Mouse (Mus musculus) testis, adult 2 months (tissue): ENCODE measurements around the gene Efnb3.

Source experiments
- CTCF ChIP-seq: fragments of 200-500 bp; IDR thresholded peaks from 2 replicates; pipeline ENCODE4 v1.5.1; 2012; ENCODE audit warnings: low read depth, mild to moderate bottlenecking, inconsistent platforms, low read length, moderate library complexity; ENCODE audit not compliant: control insufficient read depth, insufficient read depth, insufficient replicate concordance
- POLR2A ChIP-seq: fragments of 200-500 bp; IDR thresholded peaks from 2 replicates; pipeline ENCODE4 v1.6.1; 2012; ENCODE audit warnings: low read depth, mild to moderate bottlenecking, inconsistent platforms, low read length, moderate library complexity; ENCODE audit not compliant: control insufficient read depth

- no peak; the same call in 1 of the 2 replicates for TF ChIP-seq POLR2A
- TF ChIP-seq CTCF: no peak
These were observed 1.2 kb upstream of the Efnb3 start for GRCm38 (mm10) chr11:69560896-69561854.
